Mouse (Mus musculus): Measurements from ENCODE around the gene Rprml.

DNA sequence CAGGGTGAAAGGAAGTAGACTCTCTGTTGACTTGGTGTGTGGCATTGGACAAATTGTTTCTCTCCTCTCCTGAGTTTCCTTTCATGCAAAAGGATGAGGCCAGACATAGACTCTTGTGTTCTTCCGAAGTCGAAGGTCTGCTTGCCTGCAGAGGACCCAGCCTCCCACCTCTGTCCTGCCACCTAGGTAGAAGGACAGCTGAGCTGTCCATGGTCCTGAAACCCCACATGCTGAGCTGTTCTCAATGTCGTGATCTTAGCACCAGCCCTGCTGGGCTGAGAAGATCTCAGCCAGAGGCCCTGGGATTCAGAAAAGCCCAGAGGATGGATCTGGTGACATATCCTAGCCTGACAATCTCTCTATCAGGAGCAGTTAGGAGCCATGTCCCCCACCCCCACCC, 7.2 kb downstream of the Rprml start:
- TF ChIP-seq CTCF (IDR thresholded peaks at IDR 0.05; ENCODE audit: extremely low read depth, insufficient read length, insufficient replicate concordance, low read depth, low read length), result no peak
- TF ChIP-seq POLR2A (IDR thresholded peaks at IDR 0.05; ENCODE audit: low read depth, low read length), result no peak

Data from small intestine, adult 2 months (tissue).